ENCODE assay signal across 8 mouse cellular contexts in the genomic region with DNA sequence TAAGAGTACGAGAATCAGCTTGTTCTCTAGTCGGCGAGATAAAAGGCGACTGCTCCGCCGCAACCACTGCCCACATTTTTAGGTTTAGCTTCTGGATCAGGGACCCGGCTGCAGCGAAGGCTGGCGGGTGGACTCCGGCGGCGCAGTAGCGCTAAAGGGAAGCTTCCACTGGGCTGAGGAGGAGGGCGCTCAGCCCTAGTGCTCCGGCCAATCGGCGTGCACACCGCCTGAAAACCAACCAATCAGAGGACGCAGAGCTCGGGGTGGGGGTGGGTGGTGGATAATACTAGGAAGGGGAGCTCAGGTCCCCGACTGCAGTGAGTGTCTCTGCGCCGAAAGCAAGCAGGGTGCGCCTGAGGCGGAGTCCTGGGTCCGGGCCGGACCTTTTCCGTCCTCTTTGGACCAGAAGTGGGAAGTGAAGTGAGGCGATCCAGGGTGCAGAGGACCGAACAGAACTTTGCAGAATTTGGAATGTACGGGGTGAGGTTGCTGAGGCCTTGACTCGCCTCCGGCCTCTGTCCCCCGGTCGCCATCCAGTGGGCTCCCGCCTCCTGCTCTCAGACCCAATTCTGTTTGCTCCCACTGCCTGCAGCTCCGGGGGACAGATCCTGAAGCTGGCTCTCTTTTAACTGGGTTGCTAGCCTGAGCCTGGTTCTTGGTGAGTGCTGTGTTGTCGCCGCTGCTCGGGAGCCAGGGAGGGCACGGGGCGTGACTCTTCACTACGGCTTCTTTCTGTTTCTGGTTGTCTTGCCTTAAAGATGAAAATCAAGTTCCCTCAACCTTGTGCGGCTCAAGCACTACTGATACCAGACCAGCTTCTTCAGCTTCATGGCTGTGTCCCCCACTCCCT. TPM values are rescaled to one million over a fixed set of nuclear protein-coding genes. Genes with fewer than 3 reads are reported as not detected.
DNase-seq lines count a peak whose midpoint lies in the region; ATAC-seq and TF ChIP-seq lines count a peak whose summit lies in the region.

Gene Dmrt2, plus strand, starts transcription at position 311 of the 850 bp plus-strand sequence.

- peaks cover 100% of the 10 kb centered on the region for H3K27me3 ChIP-seq in forebrain, embryonic 10.5 days (ENCODE audit: poor library complexity, severe bottlenecking)
- peaks cover 95% of the 10 kb centered on the region for H3K27me3 ChIP-seq in heart, embryonic 15.5 days
- peaks cover 87% of the 10 kb centered on the region for H3K27me3 ChIP-seq in kidney, postnatal 0 days (ENCODE audit: insufficient read depth, low read length)
- peaks cover 86% of the 10 kb centered on the region for H3K27me3 ChIP-seq in liver, postnatal 0 days (ENCODE audit: insufficient read depth, low read length)
- peaks cover 67% of the 10 kb centered on the region for H3K27me3 ChIP-seq in neural tube, embryonic 14.5 days (ENCODE audit: control insufficient read depth, insufficient read depth, low read length)

- DNase-seq in B cell, adult 2 months: peak; percentile 9 to 28
- DNase-seq in forebrain, embryonic 10.5 days (ENCODE audit: extremely low spot score, low spot score): peak; percentile 90
- peak; percentile 78 for DNase-seq in kidney, postnatal 0 days (ENCODE audit: low spot score)
- DNase-seq in liver, postnatal 0 days: peak; percentile 73
- DNase-seq in thymus, postnatal 10 days (ENCODE audit: low spot score in 2 of 2): peak; percentile 7 to 30

- no peaks in the 10 kb centered on the region for H3K9me3 ChIP-seq in forebrain, embryonic 10.5 days
- no peaks in the 10 kb centered on the region for H3K9me3 ChIP-seq in heart, embryonic 15.5 days (replicated peaks)
- no peaks in the 10 kb centered on the region for H3K9me3 ChIP-seq in kidney, postnatal 0 days (replicated peaks; ENCODE audit: low read length)
- H3K9me3 ChIP-seq in liver, postnatal 0 days (ENCODE audit: low read length): no peaks in the 10 kb centered on the region
- H3K9me3 ChIP-seq in neural tube, embryonic 14.5 days (ENCODE audit: control insufficient read depth, low read length): no peaks in the 10 kb centered on the region

- TF ChIP-seq POLR2A in bone marrow macrophage, adult 2 months (IDR thresholded peaks at IDR 0.05; ENCODE audit: borderline replicate concordance, low read depth, low read length): no peak

- TF ChIP-seq EP300 in liver, postnatal 0 days (IDR thresholded peaks at IDR 0.05; ENCODE audit: low read depth): no peak

- peak; percentile 92 for ATAC-seq in heart, embryonic 15.5 days (replicated peaks; ENCODE audit: insufficient number of reproducible peaks, insufficient read depth, low FRiP score, low read depth)
- peak; percentile 82 for ATAC-seq in kidney, postnatal 0 days (replicated peaks; ENCODE audit: low FRiP score, low read depth)
- ATAC-seq in liver, postnatal 0 days: peak; percentile 96
- peak; percentile 96 for ATAC-seq in neural tube, embryonic 14.5 days (ENCODE audit: low read depth)

- no peaks in the 10 kb centered on the region for H3K4me1 ChIP-seq in bone marrow macrophage, adult 2 months (ENCODE audit: control insufficient read depth, insufficient read depth, low read length)
- H3K4me1 ChIP-seq in forebrain, embryonic 10.5 days: peaks cover 43% of the 10 kb centered on the region
- peaks cover 29% of the 10 kb centered on the region for H3K4me1 ChIP-seq in heart, embryonic 15.5 days (replicated peaks)
- peaks cover 8% of the 10 kb centered on the region; the same call in 1 of the 2 replicates for H3K4me1 ChIP-seq in kidney, postnatal 0 days (replicated peaks; ENCODE audit: insufficient read depth, low read length)
- H3K4me1 ChIP-seq in liver, postnatal 0 days (ENCODE audit: insufficient read depth): peaks cover 6% of the 10 kb centered on the region; the same call in 1 of the 2 replicates
- H3K4me1 ChIP-seq in neural tube, embryonic 14.5 days (ENCODE audit: control insufficient read depth, insufficient read depth, low read length): no peaks in the 10 kb centered on the region; the same call in 1 of the 2 replicates

- WGBS in forebrain, embryonic 10.5 days: under 1% methylated on average over 44 of the region's 44 CpGs
- under 1% methylated on average over 44 of the region's 44 CpGs for WGBS in heart, embryonic 15.5 days
- WGBS in kidney, postnatal 0 days: under 1% methylated on average over 44 of the region's 44 CpGs
- WGBS in liver, postnatal 0 days (ENCODE audit: insufficient replicate concordance): under 1% methylated on average over 40 of the region's 44 CpGs
- WGBS in neural tube, embryonic 14.5 days: 1% methylated on average over 44 of the region's 44 CpGs

- no peak within 1 kb of the TSS for H3K27ac ChIP-seq in bone marrow macrophage, adult 2 months (ENCODE audit: insufficient read depth, low read depth, low read length)
- H3K27ac ChIP-seq in forebrain, embryonic 10.5 days: no peak within 1 kb of the TSS
- H3K27ac ChIP-seq in heart, embryonic 15.5 days: no peak within 1 kb of the TSS
- no peak within 1 kb of the TSS for H3K27ac ChIP-seq in kidney, postnatal 0 days
- no peak within 1 kb of the TSS for H3K27ac ChIP-seq in liver, postnatal 0 days (ENCODE audit: low read depth)
- no peak within 1 kb of the TSS for H3K27ac ChIP-seq in neural tube, embryonic 14.5 days (ENCODE audit: low read depth, low read length)

- H3K9ac ChIP-seq in heart, embryonic 15.5 days: peak within 1 kb of the TSS; percentile 44
- H3K9ac ChIP-seq in kidney, postnatal 0 days (ENCODE audit: low read depth, low read length): no peak within 1 kb of the TSS
- H3K9ac ChIP-seq in liver, postnatal 0 days (replicated peaks): no peak within 1 kb of the TSS
- 0 out of 2 replicates have a peak within 1 kb of the TSS, but pooled peaks have one; percentile 8 for H3K9ac ChIP-seq in neural tube, embryonic 14.5 days (replicated peaks; ENCODE audit: low read depth, low read length)

- peak within 1 kb of the TSS; percentile 93 for H3K4me2 ChIP-seq in heart, embryonic 15.5 days
- peak within 1 kb of the TSS; percentile 62 for H3K4me2 ChIP-seq in kidney, postnatal 0 days (ENCODE audit: low read length)
- H3K4me2 ChIP-seq in liver, postnatal 0 days (ENCODE audit: low read depth, low read length): peak within 1 kb of the TSS; percentile 72
- H3K4me2 ChIP-seq in neural tube, embryonic 14.5 days (ENCODE audit: low read depth, low read length): peak within 1 kb of the TSS; percentile 44

- TF ChIP-seq CTCF in bone marrow macrophage, adult 2 months (IDR thresholded peaks at IDR 0.05; ENCODE audit: low read depth, low read length): no peak
- 0 out of 2 replicates have a peak, but pooled peaks have one; percentile 2 for TF ChIP-seq CTCF in kidney, postnatal 0 days (IDR thresholded peaks at IDR 0.05; ENCODE audit: low read depth)
- no peak for TF ChIP-seq CTCF in liver, postnatal 0 days (IDR thresholded peaks at IDR 0.05; ENCODE audit: low read depth)

- peak within 1 kb of the TSS; percentile 43 for H3K4me3 ChIP-seq in bone marrow macrophage, adult 2 months (ENCODE audit: insufficient read depth, low read length)
- H3K4me3 ChIP-seq in forebrain, embryonic 10.5 days: peak within 1 kb of the TSS; percentile 60
- peak within 1 kb of the TSS; percentile 59 for H3K4me3 ChIP-seq in heart, embryonic 15.5 days
- peak within 1 kb of the TSS; percentile 34 for H3K4me3 ChIP-seq in kidney, postnatal 0 days (replicated peaks; ENCODE audit: low read depth, low read length)
- peak within 1 kb of the TSS; percentile 49 for H3K4me3 ChIP-seq in liver, postnatal 0 days (ENCODE audit: low read depth, low read length)
- H3K4me3 ChIP-seq in neural tube, embryonic 14.5 days (ENCODE audit: low read depth, low read length): peak within 1 kb of the TSS; percentile 28

- no peaks in the 10 kb centered on the region for H3K36me3 ChIP-seq in forebrain, embryonic 10.5 days (replicated peaks)
- H3K36me3 ChIP-seq in heart, embryonic 15.5 days: no peaks in the 10 kb centered on the region
- no peaks in the 10 kb centered on the region for H3K36me3 ChIP-seq in kidney, postnatal 0 days (ENCODE audit: insufficient read depth, low read length)
- no peaks in the 10 kb centered on the region for H3K36me3 ChIP-seq in liver, postnatal 0 days (replicated peaks; ENCODE audit: insufficient read depth, low read length)
- no peaks in the 10 kb centered on the region for H3K36me3 ChIP-seq in neural tube, embryonic 14.5 days (ENCODE audit: control insufficient read depth, insufficient read depth, low read length)

RNA-seq across cellular contexts. Expression of gene Dmrt2, which starts in this region (rescaled TPM):
- polyA plus RNA-seq in bone marrow macrophage, adult 2 months (2012; ENCODE audit: insufficient read depth, insufficient read length, missing spikeins): not detected in 2 replicates
- 0.06 and 0.39 TPM in 2 replicates for polyA plus RNA-seq in forebrain, embryonic 10.5 days (2016; fragmentation: Nextera tagmentation; extraction: Ambion mirVana)
- 0.79 and 4.9 TPM in 2 replicates for polyA plus RNA-seq in heart, embryonic 15.5 days (2015; fragmentation: Nextera tagmentation; extraction: Ambion mirVana)
- 6.0 TPM in 2 replicates for polyA plus RNA-seq in kidney, postnatal 0 days (2015; fragmentation: Nextera tagmentation; extraction: Ambion mirVana)
- 0.27 and 0.63 TPM in 2 replicates for polyA plus RNA-seq in liver, postnatal 0 days (2015; fragmentation: Nextera tagmentation; extraction: Ambion mirVana)
- polyA plus RNA-seq in neural tube, embryonic 14.5 days (2014; fragmentation: Nextera tagmentation; extraction: Ambion mirVana): 0.13 and 0.22 TPM in 2 replicates

Comparison
In these comparisons a context has a peak if more than half of its experiments do, and no peak if none do; other contexts are left out.
1. Peak in DNase-seq and H3K4me3 ChIP-seq in forebrain, embryonic 10.5 days; RNA of the gene not detected or under 1 TPM.
2. Peak in DNase-seq, ATAC-seq, H3K4me3 ChIP-seq and H3K4me2 ChIP-seq in liver, postnatal 0 days; RNA of the gene not detected or under 1 TPM.
3. Peak in ATAC-seq, H3K4me3 ChIP-seq, H3K9ac ChIP-seq and H3K4me2 ChIP-seq in neural tube, embryonic 14.5 days; RNA of the gene not detected or under 1 TPM.
4. DNase-seq: peak in every context shown above with its lines; median percentile 90 in forebrain, embryonic 10.5 days; 78 in kidney, postnatal 0 days; 73 in liver, postnatal 0 days; 18 in B cell, adult 2 months; 18 in thymus, postnatal 10 days.